Mouse (Mus musculus) kidney, adult 8-10 months (tissue): ENCODE results near the gene Olfr120.
"Not testable (repeated sequence)": the region's sequence is repeated elsewhere in the genome, so short reads cannot be mapped to it uniquely, and the experiment has no call there.

Source experiments
- DNase-seq, 2 experiments: peaks; one replicate each; pipeline ENCODE4 v3.0.0; 2022

The Olfr120 gene

GRCm38 (mm10) chr17:37721508-37721907 is at the start of gene Olfr120:
Gene Olfr120 (plus strand): TSS chr17:37721808.
- no peak for DNase-seq

- not testable (repeated sequence) for DNase-seq
Observed at GRCm38 (mm10) chr17:37696264-37696663, 25.3 kb upstream of the Olfr120 start, which contains the start of gene Olfr119. Gene Olfr119 (plus strand): TSS chr17:37696564.

- DNase-seq = no peak
Observed at GRCm38 (mm10) chr17:37738070-37738469, 16.5 kb downstream of the Olfr120 start.

GRCm38 (mm10) chr17:37768307-37768706 is 46.7 kb downstream of the Olfr120 start, which contains the start of gene Olfr122:
Gene Olfr122 (plus strand): TSS chr17:37768607.
- no peak for DNase-seq
